5 mouse cellular contexts compared by ENCODE assay signal in the genomic region with DNA sequence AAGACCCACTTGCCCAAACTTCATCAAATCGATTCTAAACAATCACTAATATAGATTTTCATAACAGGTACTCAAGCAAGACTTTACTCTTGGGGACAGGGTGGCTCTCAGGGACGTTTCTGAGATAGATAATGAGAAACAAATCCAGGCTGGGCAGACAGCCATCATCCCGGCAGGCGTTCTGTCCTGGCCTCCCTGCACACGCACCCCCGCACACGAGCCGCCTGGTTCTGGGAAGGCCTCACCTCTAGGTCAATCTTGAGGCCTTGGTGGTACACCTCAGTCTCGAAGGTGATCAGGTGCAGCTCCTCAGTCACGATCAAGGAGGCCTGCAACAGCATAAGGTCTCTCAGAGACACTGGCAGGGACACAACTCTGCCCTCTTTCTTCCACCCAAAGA.
"Had no signal": no experiment of that assay in that cellular context is flagged by ENCODE, and none has a peak within 500 bp of the region (broad histone marks: within the 10 kb centered on the region; RNA-seq: fewer than 3 reads in every experiment).

No protein-coding gene starts in this region.

- ATAC-seq: midbrain, embryonic 13.5 days had no signal

- DNase-seq: kidney, postnatal 25 days; lung, adult 18-20 months; right cerebral cortex, adult 18-20 months; right cerebral cortex, postnatal 25 days had no signal
